Mouse (Mus musculus) midbrain, embryonic 13.5 days (tissue): Measurements from ENCODE around the gene Ugt2a1. TPM values are rescaled to one million over a fixed set of nuclear protein-coding genes. Genes with fewer than 3 reads are reported as not detected.
"Not testable (repeated sequence)": the region's sequence is repeated elsewhere in the genome, so short reads cannot be mapped to it uniquely, and the experiment has no call there.

Experiments used
- ATAC-seq: fragments of 200-750 bp; cut with Nextera tagmentation; 2 replicates; pipeline ENCODE4 v1.8.0; 2017; ENCODE audit warnings: mild to moderate bottlenecking, moderate TSS enrichment, moderate library complexity
- H3K27ac ChIP-seq: fragments of 300-500 bp; sonication (generic); 2 replicates; pipeline ENCODE4 v1.5.1; 2015; ENCODE audit warnings: inconsistent platforms, mild to moderate bottlenecking, moderate library complexity
- H3K27me3 ChIP-seq: fragments of 300-500 bp; sonication (generic); 2 replicates; pipeline ENCODE4 v1.6.1; 2015; ENCODE audit warnings: mild to moderate bottlenecking, inconsistent platforms
- H3K36me3 ChIP-seq: fragments of 300-500 bp; sonication (generic); 2 replicates; pipeline ENCODE4 v1.6.1; 2015; ENCODE audit warnings: mild to moderate bottlenecking, inconsistent platforms
- H3K4me1 ChIP-seq: fragments of 300-500 bp; sonication (generic); replicated peaks from 2 replicates; pipeline ENCODE4 v1.6.1; 2015; ENCODE audit warnings: inconsistent platforms
- H3K4me2 ChIP-seq: fragments of 300-500 bp; sonication (generic); replicated peaks from 2 replicates; pipeline ENCODE4 v1.6.1; 2015; ENCODE audit warnings: moderate library complexity, mild to moderate bottlenecking, inconsistent platforms
- H3K4me3 ChIP-seq: fragments of 300-500 bp; sonication (generic); replicated peaks from 2 replicates; pipeline ENCODE4 v1.5.1; 2015; ENCODE audit warnings: mild to moderate bottlenecking, inconsistent platforms
- H3K9ac ChIP-seq: fragments of 300-500 bp; sonication (generic); replicated peaks from 2 replicates; pipeline ENCODE4 v1.6.1; 2015; ENCODE audit warnings: mild to moderate bottlenecking, inconsistent platforms
- H3K9me3 ChIP-seq: fragments of 300-500 bp; sonication (generic); 2 replicates; pipeline ENCODE4 v1.6.1; 2016; ENCODE audit warnings: mild to moderate bottlenecking, inconsistent platforms
- WGBS: fragments of 180-500 bp; shearing (Covaris S2); methylation state at CpG from one replicate; pipeline ENCODE4 v1.1.7; 2015; 5-methylcytosine and 5-hydroxymethylcytosine counted together
- polyA plus RNA-seq: library from polyadenylated mRNA; unstranded; fragments of >200 nt; fragmentation: Nextera tagmentation; extraction: Ambion mirVana; gene quantifications from 2 replicates; pipeline ENCODE4 v1.2.1, GENCODE M21; 2015

Gene Ugt2a1
- polyA plus RNA-seq, 1 experiment from 2014 or later: not detected

- Histone ChIP-seq H3K27ac (no peak overlapping the region), H3K4me1 (no peaks in the 10 kb centered on the region), H3K27me3 (no peaks in the 10 kb centered on the region), H3K9me3 (no peaks in the 10 kb centered on the region), H3K9ac (no peak overlapping the region), H3K4me3 (no peak overlapping the region), H3K36me3 (no peaks in the 10 kb centered on the region), H3K4me2 (no peak overlapping the region)
- no peak for ATAC-seq
- WGBS: 96% methylated on average over 3 of the region's 3 CpGs
These were observed 34.3 kb downstream of the Ugt2a1 start for GRCm38 (mm10) chr5:87456216-87456850.

DNA sequence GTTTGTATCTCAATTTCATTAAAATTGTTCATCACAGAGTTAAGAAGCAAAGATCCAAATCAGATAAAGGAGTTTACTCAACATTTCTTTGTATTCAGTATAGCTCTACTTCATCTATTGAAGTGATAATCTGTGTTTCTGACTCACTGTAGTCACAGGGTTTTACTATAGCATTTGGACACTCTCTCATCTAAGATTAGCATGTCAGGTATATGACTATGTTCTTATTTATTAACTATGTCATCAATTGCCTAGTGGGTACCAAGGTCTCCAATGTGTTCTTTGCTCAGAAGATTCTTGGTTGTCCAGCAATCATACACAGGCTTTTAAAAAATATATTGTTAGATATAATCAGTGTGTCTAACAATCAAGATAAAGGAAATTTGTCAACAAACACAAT lies 35.2 kb downstream of the Ugt2a1 start:
- Histone ChIP-seq H3K4me1 (no peaks in the 10 kb centered on the region), H3K36me3 (no peaks in the 10 kb centered on the region), H3K9ac (no peak overlapping the region), H3K27me3 (no peaks in the 10 kb centered on the region), H3K4me3 (no peak overlapping the region), H3K4me2 (no peak overlapping the region), H3K27ac (no peak overlapping the region), H3K9me3 (no peaks in the 10 kb centered on the region)
- no peak for ATAC-seq

DNA sequence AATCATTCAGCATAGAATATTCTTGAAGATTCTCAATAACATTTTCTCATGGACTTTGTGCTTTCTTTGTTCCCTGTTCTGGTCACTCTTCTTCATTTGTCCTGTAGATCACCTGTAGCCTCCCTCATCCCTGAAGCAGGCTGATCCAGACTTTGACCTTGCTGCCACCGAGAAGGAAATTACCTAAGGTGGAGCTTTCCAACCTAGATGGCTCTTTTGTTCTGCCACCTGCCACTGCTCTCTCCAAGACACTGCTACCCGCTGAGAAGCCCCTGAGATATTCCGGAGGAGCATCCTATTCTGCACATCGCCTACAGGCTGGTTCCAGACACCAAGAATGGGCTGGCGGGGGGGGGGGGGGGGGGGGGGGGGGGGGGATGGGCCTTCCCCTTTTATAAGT lies 38.2 kb downstream of the Ugt2a1 start:
- H3K36me3 ChIP-seq, H3K27me3 ChIP-seq, H3K4me2 ChIP-seq, ATAC-seq, H3K4me1 ChIP-seq, H3K27ac ChIP-seq, H3K9me3 ChIP-seq, H3K4me3 ChIP-seq, H3K9ac ChIP-seq: not testable (repeated sequence)
- WGBS: 82% methylated on average over 4 of the region's 5 CpGs

- Histone ChIP-seq H3K4me1 (no peaks in the 10 kb centered on the region), H3K9ac (no peak overlapping the region), H3K27ac (no peak overlapping the region), H3K4me2 (no peak overlapping the region), H3K9me3 (no peaks in the 10 kb centered on the region), H3K27me3 (no peaks in the 10 kb centered on the region), H3K4me3 (no peak overlapping the region), H3K36me3 (no peaks in the 10 kb centered on the region)
- 40% methylated on average over 3 of the region's 3 CpGs for WGBS
- no peak for ATAC-seq
These were observed 54.4 kb downstream of the Ugt2a1 start for GRCm38 (mm10) chr5:87436264-87436663.

GRCm38 (mm10) chr5:87425676-87426075 lies 65.0 kb downstream of the Ugt2a1 start:
- no peak overlapping the region for H3K27ac ChIP-seq
- H3K4me1 ChIP-seq: no peaks in the 10 kb centered on the region
- no peak overlapping the region for H3K4me3 ChIP-seq
- no peak overlapping the region for H3K4me2 ChIP-seq
- H3K9ac ChIP-seq: no peak overlapping the region
- no peaks in the 10 kb centered on the region for H3K27me3 ChIP-seq
- 86% methylated on average over 3 of the region's 3 CpGs for WGBS
- no peak for ATAC-seq
- no peaks in the 10 kb centered on the region for H3K9me3 ChIP-seq
- H3K36me3 ChIP-seq: no peaks in the 10 kb centered on the region

DNA sequence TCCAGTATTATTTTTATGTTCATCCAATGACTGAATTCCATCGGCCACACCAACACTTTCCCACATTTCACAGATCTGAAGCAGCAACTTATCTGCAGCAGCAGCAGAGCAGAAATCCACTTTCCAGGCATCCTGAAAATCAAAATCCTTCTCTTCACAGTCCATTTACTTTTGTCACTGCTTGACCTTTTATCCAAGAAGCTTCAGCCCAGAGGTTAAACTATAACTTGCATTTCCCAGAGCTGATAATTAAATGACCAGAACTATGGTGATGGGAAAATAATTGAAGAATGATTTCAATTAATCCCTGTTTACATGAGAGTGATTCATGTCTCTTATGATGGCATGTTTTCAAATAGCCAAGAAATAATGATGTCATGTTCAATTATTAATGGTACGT lies 66.6 kb downstream of the Ugt2a1 start, which contains the start of gene Ugt2b38:
Gene Ugt2b38, minus strand, starts transcription at position 163 of the 400 bp plus-strand sequence.
- not testable (repeated sequence) for H3K36me3 ChIP-seq, H3K4me3 ChIP-seq
- WGBS: 92% methylated on average over 1 of the region's 2 CpGs

More for the DNA sequence above, 66.6 kb downstream of the Ugt2a1 start, which contains the start of gene Ugt2b38:
- H3K27me3 ChIP-seq, H3K4me1 ChIP-seq, H3K4me2 ChIP-seq, H3K9me3 ChIP-seq, H3K27ac ChIP-seq, ATAC-seq, H3K9ac ChIP-seq: not testable (repeated sequence)

Other genes starting within 250 kb of the Ugt2a1 start
- gene Ugt2b37, start 236.1 kb downstream of the Ugt2a1 start, polyA plus RNA-seq: not detected in 2 replicates
- gene Ugt2a3, start 153.7 kb downstream of the Ugt2a1 start, polyA plus RNA-seq: not detected in 2 replicates
- gene Ugt2b38, start 66.7 kb downstream of the Ugt2a1 start, polyA plus RNA-seq: not detected in 2 replicates
- not detected in 2 replicates for gene Ugt2a2, start 8.6 kb downstream of the Ugt2a1 start, polyA plus RNA-seq
- not detected in 2 replicates for gene Gm43638, start 4.1 kb downstream of the Ugt2a1 start, polyA plus RNA-seq
- gene Sult1b1, start 47.3 kb upstream of the Ugt2a1 start, polyA plus RNA-seq: not detected in 2 replicates
- gene Sult1d1, start 78.2 kb upstream of the Ugt2a1 start, polyA plus RNA-seq: not detected in 2 replicates
- not detected in 2 replicates for gene Sult1e1, start 100.7 kb upstream of the Ugt2a1 start, polyA plus RNA-seq
- gene Csn1s1, start 175.3 kb upstream of the Ugt2a1 start, polyA plus RNA-seq: not detected in 2 replicates
- not detected in 2 replicates for gene Csn2, start 208.8 kb upstream of the Ugt2a1 start, polyA plus RNA-seq